Mouse (Mus musculus) right cerebral cortex, postnatal 4 days (tissue): Measurements from ENCODE around the gene Klrb1f.
"Not testable (repeated sequence)": the region's sequence is repeated elsewhere in the genome, so short reads cannot be mapped to it uniquely, and the experiment has no call there.

ENCODE experiments used
- DNase-seq: peaks from one replicate; pipeline ENCODE4 v3.0.0-alpha.2; 2022

Klrb1f gene

GRCm38 (mm10) chr6:129045601-129046000, at the start of gene Klrb1f:
Klrb1f (plus strand) TSS chr6:129045901.
- DNase-seq, result no peak

- DNase-seq, result no peak
These were observed 49.5 kb upstream of the Klrb1f start for GRCm38 (mm10) chr6:128996054-128996767.

- no peak for DNase-seq
These were observed 48.8 kb upstream of the Klrb1f start for GRCm38 (mm10) chr6:128996768-128997442.

- no peak for DNase-seq
These were observed 44.3 kb upstream of the Klrb1f start for GRCm38 (mm10) chr6:129001392-129001791.

GRCm38 (mm10) chr6:129008552-129008951, 37.1 kb upstream of the Klrb1f start:
- DNase-seq, result no peak

- DNase-seq, result not testable (repeated sequence)
These were observed 35.7 kb upstream of the Klrb1f start for GRCm38 (mm10) chr6:129009846-129010504.

- DNase-seq, result no peak
These were observed 35.2 kb upstream of the Klrb1f start for GRCm38 (mm10) chr6:129010505-129010873.

- not testable (repeated sequence) for DNase-seq
These were observed 33.7 kb upstream of the Klrb1f start for GRCm38 (mm10) chr6:129012012-129012411.

GRCm38 (mm10) chr6:129012966-129013365, 32.7 kb upstream of the Klrb1f start:
- DNase-seq, result no peak

GRCm38 (mm10) chr6:129013762-129014276, 31.9 kb upstream of the Klrb1f start:
- no peak for DNase-seq

- no peak for DNase-seq
These were observed 31.3 kb upstream of the Klrb1f start for GRCm38 (mm10) chr6:129014399-129014798.

- DNase-seq, result no peak
These were observed 18.1 kb upstream of the Klrb1f start for GRCm38 (mm10) chr6:129027451-129028248.

- no peak for DNase-seq
These were observed 15.4 kb upstream of the Klrb1f start for GRCm38 (mm10) chr6:129030175-129030824.

GRCm38 (mm10) chr6:129030964-129031363, 14.7 kb upstream of the Klrb1f start:
- no peak for DNase-seq

- DNase-seq, result no peak
These were observed 12.3 kb upstream of the Klrb1f start for GRCm38 (mm10) chr6:129033397-129033796.

GRCm38 (mm10) chr6:129035017-129035416, 10.7 kb upstream of the Klrb1f start:
- no peak for DNase-seq

- DNase-seq, result no peak
These were observed 9.4 kb upstream of the Klrb1f start for GRCm38 (mm10) chr6:129036326-129036725.

- no peak for DNase-seq
These were observed 8.7 kb upstream of the Klrb1f start for GRCm38 (mm10) chr6:129036890-129037463.

GRCm38 (mm10) chr6:129041470-129041869, 4.2 kb upstream of the Klrb1f start:
- DNase-seq, result no peak

GRCm38 (mm10) chr6:129042470-129042869, 3.2 kb upstream of the Klrb1f start:
- DNase-seq, result no peak

- no peak for DNase-seq
These were observed 2.7 kb downstream of the Klrb1f start for GRCm38 (mm10) chr6:129048381-129048780.
